Mouse (Mus musculus): ENCODE results near the gene Zic2. TPM values are rescaled to one million over a fixed set of nuclear protein-coding genes. Genes with fewer than 3 reads are reported as not detected.

Zic2 gene
- polyA plus RNA-seq, 1 experiment from 2014 or later, result not detected

GRCm38 (mm10) chr14:122490441-122491328 lies 15.4 kb downstream of the Zic2 start, which contains the start of gene Gm10837:
Gm10837 (plus strand) TSS chr14:122490586.
- DNase-seq (ENCODE audit: low spot score), result no peak

GRCm38 (mm10) chr14:122491521-122491920 lies 16.3 kb downstream of the Zic2 start:
- no peak for DNase-seq (ENCODE audit: low spot score)

- DNase-seq (ENCODE audit: low spot score), result no peak
These were observed 16.8 kb downstream of the Zic2 start for GRCm38 (mm10) chr14:122492015-122492414.

GRCm38 (mm10) chr14:122509058-122509457 lies 33.8 kb downstream of the Zic2 start:
- DNase-seq (ENCODE audit: low spot score), result no peak

- no peak for DNase-seq (ENCODE audit: low spot score)
These were observed 36.3 kb downstream of the Zic2 start for GRCm38 (mm10) chr14:122511519-122511918.

GRCm38 (mm10) chr14:122513511-122514036 lies 38.3 kb downstream of the Zic2 start:
- no peak for DNase-seq (ENCODE audit: low spot score)

GRCm38 (mm10) chr14:122528475-122528874 lies 53.2 kb downstream of the Zic2 start:
- no peak for DNase-seq (ENCODE audit: low spot score)

Other genes starting within 250 kb of the Zic2 start
- not detected in 2 replicates for gene Gm5089, start 24.3 kb upstream of the Zic2 start, polyA plus RNA-seq (2015; fragmentation: Nextera tagmentation; extraction: Ambion mirVana)
- gene Zic5, start 9.8 kb upstream of the Zic2 start, polyA plus RNA-seq (2015; fragmentation: Nextera tagmentation; extraction: Ambion mirVana), result not detected in 2 replicates
- gene Gm10837, start 15.2 kb downstream of the Zic2 start, polyA plus RNA-seq (2015; fragmentation: Nextera tagmentation; extraction: Ambion mirVana), result not detected in 2 replicates
- gene Pcca, start 58.9 kb downstream of the Zic2 start, polyA plus RNA-seq (2015; fragmentation: Nextera tagmentation; extraction: Ambion mirVana), result 14.9 and 15.6 TPM in 2 replicates